Mouse (Mus musculus) cerebral cortex, adult 2 months (tissue): Measurements from ENCODE around the gene Tmem106a.

Experiments used
- WGBS: fragments of 180-500 bp; shearing (Covaris S2); methylation state at CpG from one replicate; pipeline ENCODE4 v1.1.7; 2018; 5-methylcytosine and 5-hydroxymethylcytosine counted together

Gene Tmem106a

DNA sequence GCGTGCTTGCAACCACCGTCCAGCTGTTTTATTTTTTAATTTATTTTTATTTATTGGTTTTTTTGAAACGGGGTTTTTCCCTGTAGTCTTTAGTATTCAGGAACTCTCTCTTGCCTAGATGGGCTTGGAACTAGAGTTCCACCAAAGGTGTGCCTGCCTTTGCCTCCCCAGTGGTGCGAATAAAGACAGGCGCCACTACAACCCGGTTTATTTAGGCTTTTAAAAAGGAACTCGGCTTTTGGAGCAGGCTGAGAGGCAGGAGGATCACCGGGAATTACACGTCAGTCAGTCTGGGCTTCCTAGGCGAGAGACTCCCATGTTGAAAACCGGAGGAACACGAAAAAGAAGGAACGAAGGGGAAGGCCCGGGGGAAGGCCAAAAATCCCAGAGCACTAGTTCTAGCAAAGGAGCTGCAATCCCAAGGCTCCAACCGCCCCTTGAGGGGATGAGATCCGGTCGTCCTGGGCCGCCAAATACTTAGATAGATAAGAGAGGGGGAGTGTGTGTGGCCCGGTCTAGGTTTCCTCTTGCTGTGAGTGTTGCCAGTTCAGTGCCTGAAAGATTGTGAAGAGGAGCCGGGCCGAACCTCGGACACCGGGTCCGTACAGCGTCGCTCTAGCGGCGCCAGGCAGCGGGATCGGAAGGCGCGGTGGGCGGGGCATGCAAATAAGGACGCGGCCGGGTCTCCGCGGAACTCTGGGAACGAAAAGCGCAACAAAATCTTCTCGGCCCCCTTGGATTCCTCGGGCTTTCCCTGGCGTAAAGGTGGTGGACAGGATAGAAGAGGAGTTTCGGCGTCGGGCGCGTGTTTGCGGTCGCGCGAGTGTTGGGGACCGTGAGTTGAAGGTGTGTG, 59.0 kb downstream of the Tmem106a start:
- WGBS, result 4% methylated on average over 53 of the region's 53 CpGs
